Mouse (Mus musculus) liver, embryonic 18 days (tissue): Measurements from ENCODE around the gene Col6a5. TPM values are rescaled to one million over a fixed set of nuclear protein-coding genes. Genes with fewer than 3 reads are reported as not detected.

Experiments
- polyA plus RNA-seq: library from polyadenylated mRNA; depleted of rRNA; stranded (reverse); fragments of >200 nt; gene quantifications from 2 replicates; pipeline ENCODE4 v1.2.3, GENCODE M21; 2012; rRNA removed

The Col6a5 gene
- 0.06 and 0.10 TPM in 2 replicates for polyA plus RNA-seq

DNA sequence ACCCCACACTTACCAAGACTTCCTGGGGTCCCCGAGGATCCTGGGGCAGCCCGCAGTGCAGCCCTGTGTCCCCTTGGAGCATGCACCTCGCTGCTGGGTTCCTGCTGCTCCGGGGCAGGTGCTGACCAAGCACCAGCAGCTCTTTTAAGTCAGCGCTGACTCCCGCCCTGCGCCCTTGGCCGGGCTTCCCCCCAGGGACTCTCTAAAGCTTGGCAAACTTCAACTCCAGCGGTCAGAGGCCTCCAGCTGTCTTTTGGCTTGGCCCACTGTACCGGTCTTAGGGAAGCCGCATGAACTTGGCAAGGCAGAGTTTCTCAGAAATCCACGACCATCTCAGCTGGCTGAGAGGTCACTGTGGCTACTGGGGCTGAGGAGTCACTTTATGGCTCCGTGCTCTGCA, at the start of gene Col6a5:
Gene Col6a5, minus strand, starts transcription at position 111 of the 400 bp plus-strand sequence.

DNA sequence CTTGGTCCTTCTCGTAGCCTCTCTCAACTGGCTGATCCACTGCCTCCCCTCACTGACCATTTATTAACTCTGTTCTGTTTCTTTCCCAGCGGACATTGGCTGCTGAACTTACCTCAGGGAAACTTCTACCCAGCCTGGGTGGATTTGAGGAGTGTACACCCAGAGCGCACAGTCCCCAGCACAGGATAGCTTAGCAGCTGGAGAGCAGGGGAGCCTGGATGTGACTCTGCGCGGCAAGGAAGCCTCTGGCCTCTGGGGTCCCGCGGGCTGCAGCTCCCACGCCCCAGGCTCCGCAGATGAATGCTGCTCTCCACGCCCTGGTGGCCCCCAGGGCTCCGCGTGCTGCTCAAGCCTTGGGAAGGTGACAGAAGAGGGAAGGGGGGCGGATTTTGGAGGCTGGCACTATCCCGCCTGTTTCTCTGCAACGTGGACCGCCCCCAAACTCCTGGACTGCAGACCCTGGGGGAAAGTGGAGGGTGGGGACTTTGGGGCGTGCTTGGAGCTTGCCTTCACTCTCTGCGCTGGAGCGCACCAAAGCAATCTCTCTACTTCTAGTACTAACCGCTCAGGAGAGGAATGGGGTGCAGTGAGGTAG, 132.6 kb downstream of the Col6a5 start, which contains the start of gene Col6a6:
Gene Col6a6, minus strand, starts transcription at position 370 of the 595 bp plus-strand sequence.

Other genes with a start within 250 kb of the Col6a5 start
- 0.24 and 0.34 TPM in 2 replicates for gene Col6a6, start 132.5 kb downstream of the Col6a5 start, polyA plus RNA-seq
- 0.01 and 0.04 TPM in 2 replicates for gene Col6a4, start 136.1 kb upstream of the Col6a5 start, polyA plus RNA-seq
- gene Glyctk, start 197.5 kb upstream of the Col6a5 start, polyA plus RNA-seq: 42.9 and 44.4 TPM in 2 replicates
- 21.6 and 22.9 TPM in 2 replicates for gene Wdr82, start 210.3 kb upstream of the Col6a5 start, polyA plus RNA-seq
- 15.8 and 18.3 TPM in 2 replicates for gene Ppm1m, start 239.1 kb upstream of the Col6a5 start, polyA plus RNA-seq
- gene Twf2, start 242.5 kb upstream of the Col6a5 start, polyA plus RNA-seq: 22.0 and 23.6 TPM in 2 replicates